Mouse (Mus musculus) C2C12 (cell line): Measurements from ENCODE around the gene Ficd.

Source experiments
- CTCF ChIP-seq: IDR thresholded peaks from one replicate; pipeline ENCODE4 v1.5.1; 2011; ENCODE audit not compliant: control insufficient read depth, insufficient read depth, insufficient read length
- FOSL1 ChIP-seq: IDR thresholded peaks from one replicate; pipeline ENCODE4 v1.8.0; 2011; ENCODE audit warnings: mild to moderate bottlenecking, low read length; ENCODE audit not compliant: poor library complexity, insufficient read depth, severe bottlenecking
- MYOG ChIP-seq: IDR thresholded peaks from one replicate; pipeline ENCODE4 v1.6.1; 2011; ENCODE audit not compliant: control insufficient read depth, insufficient read length; ENCODE audit errors: extremely low read depth

- no peak for TF ChIP-seq CTCF
- no peak for TF ChIP-seq FOSL1
- no peak for TF ChIP-seq MYOG
Observed at GRCm38 (mm10) chr5:113780082-113780752, 44.6 kb downstream of the Ficd start.
